Mouse (Mus musculus): Measurements from ENCODE around the gene Wwox.

DNA sequence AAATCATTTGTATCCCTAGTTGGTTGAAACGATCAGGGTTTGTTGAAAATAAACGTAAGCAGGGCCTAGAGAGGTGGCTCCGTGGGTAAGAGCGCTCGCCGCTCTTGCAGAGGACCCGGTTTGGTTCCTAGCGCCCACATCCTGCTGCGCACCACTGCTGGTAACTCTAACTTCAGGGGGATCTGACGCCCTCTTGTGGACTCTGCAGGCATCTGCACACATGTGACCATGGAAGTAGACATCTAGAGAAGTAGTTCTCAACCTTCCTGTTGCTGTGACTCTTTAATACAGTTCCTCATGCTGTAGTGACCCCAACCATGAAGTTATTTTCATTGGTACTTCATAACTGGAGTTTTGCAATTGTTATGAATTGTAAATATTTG lies 29.7 kb downstream of the Wwox start:
- no peak for TF ChIP-seq FLI1 (IDR thresholded peaks at IDR 0.05; ENCODE audit: low read length)
- TF ChIP-seq GATA1 (IDR thresholded peaks at IDR 0.05; ENCODE audit: borderline replicate concordance, low read length), result no peak

All from megakaryocyte, embryonic 14.5 days (primary cell).